Mouse (Mus musculus): ENCODE measurements at regions not wholly inside any gene's neighbourhood (a gene's known extent, or its start where the extent isn't known, plus 50 kb on each side); places are given as distances from the start of the nearest gene placed in this dataset.

- TF ChIP-seq CTCF (conservative IDR thresholded peaks at IDR 0.05; ENCODE audit: insufficient read depth, insufficient read length, low read depth, low read length) (no peak), POLR2A (IDR thresholded peaks at IDR 0.05; ENCODE audit: low read depth, low read length) (no peak)
Measured at GRCm38 (mm10) chr5:7539812-7540645, 195.5 kb upstream of the Zfp804b start.

Data from kidney, adult 2 months (tissue).